Mouse (Mus musculus) erythroblast, embryonic 14.5 days (primary cell): ENCODE results near the gene Cptp. TPM values are rescaled to one million over a fixed set of nuclear protein-coding genes. Genes with fewer than 3 reads are reported as not detected.

Experiments used
- H3K27me3 ChIP-seq: 2 replicates; pipeline ENCODE4 v1.6.1; 2012; ENCODE audit warnings: inconsistent platforms; ENCODE audit not compliant: control insufficient read depth
- H3K36me3 ChIP-seq: 2 replicates; pipeline ENCODE4 v1.6.1; 2012; ENCODE audit warnings: mild to moderate bottlenecking, inconsistent platforms; ENCODE audit not compliant: control insufficient read depth
- H3K4me1 ChIP-seq: 2 replicates; pipeline ENCODE4 v1.6.1; 2012; ENCODE audit warnings: inconsistent platforms; ENCODE audit not compliant: control insufficient read depth
- H3K4me3 ChIP-seq: replicated peaks from 2 replicates; pipeline ENCODE3; 2012; ENCODE audit warnings: moderate library complexity, mild to moderate bottlenecking, inconsistent platforms
- H3K9me3 ChIP-seq: 2 replicates; pipeline ENCODE4 v1.6.1; 2012; ENCODE audit warnings: low read length, inconsistent platforms, mixed read lengths; ENCODE audit not compliant: control insufficient read depth
- GATA1 ChIP-seq: IDR thresholded peaks from 2 replicates; pipeline ENCODE4 v1.6.1; 2012; ENCODE audit warnings: low read length, inconsistent platforms, mixed read lengths
- TAL1 ChIP-seq: IDR thresholded peaks from 3 replicates; pipeline ENCODE4 v1.6.1; 2012; ENCODE audit warnings: low read length, inconsistent platforms, mixed read lengths
- polyA plus RNA-seq: library from polyadenylated mRNA; stranded (reverse); fragments of >175 nt; gene quantifications from 2 replicates; pipeline ENCODE4 v1.2.3, GENCODE M21; 2012

The Cptp gene
- 0.17 and 0.55 TPM in 2 replicates for polyA plus RNA-seq

- Histone ChIP-seq H3K9me3 (no peaks in the 10 kb centered on the region), H3K36me3 (peaks cover 66% of the 10 kb centered on the region), H3K4me3 (peak within 1 kb of the TSS; percentile 87), H3K27me3 (no peaks in the 10 kb centered on the region), H3K4me1 (peaks cover 44% of the 10 kb centered on the region)
- TF ChIP-seq TAL1: no peak
- TF ChIP-seq GATA1: no peak
Measured at GRCm38 (mm10) chr4:155869317-155870033, at the start of gene Cptp, which contains the start of gene Ints11. Gene Cptp (minus strand): TSS chr4:155869440. Gene Ints11 (plus strand): TSS chr4:155869546.

- no peak for TF ChIP-seq GATA1
- no peak for TF ChIP-seq TAL1
- no peaks in the 10 kb centered on the region for H3K9me3 ChIP-seq
- H3K4me1 ChIP-seq: no peaks in the 10 kb centered on the region
- no peaks in the 10 kb centered on the region for H3K27me3 ChIP-seq
- H3K4me3 ChIP-seq: no peak overlapping the region
- peaks cover 36% of the 10 kb centered on the region for H3K36me3 ChIP-seq
Measured at GRCm38 (mm10) chr4:155908751-155909150, 39.5 kb upstream of the Cptp start.

GRCm38 (mm10) chr4:155908281-155908680 lies 39.0 kb upstream of the Cptp start:
- Histone ChIP-seq H3K9me3 (no peaks in the 10 kb centered on the region), H3K4me3 (no peak overlapping the region), H3K27me3 (no peaks in the 10 kb centered on the region), H3K4me1 (no peaks in the 10 kb centered on the region), H3K36me3 (peaks cover 41% of the 10 kb centered on the region)
- TF ChIP-seq GATA1: no peak
- no peak for TF ChIP-seq TAL1

- Histone ChIP-seq H3K9me3 (no peaks in the 10 kb centered on the region), H3K4me1 (no peaks in the 10 kb centered on the region), H3K27me3 (no peaks in the 10 kb centered on the region), H3K36me3 (peaks cover 54% of the 10 kb centered on the region), H3K4me3 (no peak overlapping the region)
- TF ChIP-seq TAL1: no peak
- TF ChIP-seq GATA1: no peak
Measured at GRCm38 (mm10) chr4:155907003-155907402, 37.8 kb upstream of the Cptp start.

DNA sequence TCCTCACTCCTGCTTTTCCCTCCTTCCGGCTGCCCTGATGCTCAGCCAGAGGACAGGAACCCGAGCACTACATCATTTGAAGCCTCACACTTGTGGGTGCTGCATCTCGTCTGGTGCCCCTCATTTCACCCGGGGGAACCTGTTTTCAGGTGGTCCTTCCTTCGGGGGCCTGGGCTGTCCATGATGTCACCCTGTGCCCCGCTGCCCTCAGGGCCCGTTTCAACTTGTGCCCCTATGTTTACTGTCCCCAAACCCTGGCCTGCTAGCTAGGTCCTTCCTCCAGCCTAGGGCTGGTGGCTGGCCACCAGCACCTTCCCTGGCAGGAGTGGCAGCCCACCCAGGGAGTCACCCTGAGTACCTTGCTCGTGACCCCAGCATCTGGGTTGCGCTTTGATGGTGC lies 36.9 kb upstream of the Cptp start:
- H3K4me1 ChIP-seq: no peaks in the 10 kb centered on the region
- H3K27me3 ChIP-seq: no peaks in the 10 kb centered on the region
- H3K4me3 ChIP-seq: no peak overlapping the region
- H3K9me3 ChIP-seq: no peaks in the 10 kb centered on the region
- H3K36me3 ChIP-seq: peaks cover 63% of the 10 kb centered on the region
- no peak for TF ChIP-seq GATA1
- no peak for TF ChIP-seq TAL1

GRCm38 (mm10) chr4:155905634-155906033 lies 36.4 kb upstream of the Cptp start:
- Histone ChIP-seq H3K4me1 (no peaks in the 10 kb centered on the region), H3K9me3 (no peaks in the 10 kb centered on the region), H3K27me3 (no peaks in the 10 kb centered on the region), H3K36me3 (peaks cover 68% of the 10 kb centered on the region), H3K4me3 (no peak overlapping the region)
- TF ChIP-seq GATA1: no peak
- TF ChIP-seq TAL1: no peak

DNA sequence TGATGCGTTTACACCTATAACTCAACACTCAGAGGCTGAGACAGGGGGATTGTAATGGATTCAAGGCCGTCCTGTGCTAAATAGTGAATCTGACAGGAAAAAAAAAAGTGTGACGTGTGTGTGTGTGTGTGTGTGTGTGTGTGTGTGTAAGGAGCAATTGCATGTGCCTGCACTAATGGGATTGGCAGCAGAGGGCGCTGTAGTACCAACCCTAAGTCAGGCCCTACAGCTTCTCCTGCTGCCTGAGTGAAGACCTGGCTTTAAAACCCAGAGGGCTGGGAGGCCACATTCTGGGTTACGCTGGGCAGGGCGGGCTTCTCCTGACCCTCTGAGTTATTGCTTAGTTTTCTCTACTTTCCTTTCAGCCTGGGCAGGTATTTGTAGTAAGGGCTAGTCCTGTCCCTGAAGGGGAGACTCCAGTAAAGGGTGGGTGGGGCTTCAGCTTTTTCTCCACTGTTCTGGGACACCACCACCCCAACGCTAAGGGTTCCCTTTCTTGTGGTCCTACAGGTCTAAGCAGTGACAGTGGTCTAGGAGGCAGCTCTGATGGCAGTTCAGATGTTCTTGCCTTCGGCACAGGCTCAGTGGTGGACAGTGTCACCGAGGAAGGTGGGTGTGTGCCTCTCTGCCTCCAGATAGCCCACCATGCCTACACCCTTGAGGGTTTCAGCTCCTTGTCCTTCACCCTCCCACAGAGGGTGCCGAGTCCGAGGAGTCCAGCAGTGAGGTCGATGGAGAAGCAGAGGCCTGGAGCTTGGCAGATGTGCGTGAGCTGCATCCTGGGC lies 35.3 kb upstream of the Cptp start:
- Histone ChIP-seq H3K27me3 (no peaks in the 10 kb centered on the region), H3K36me3 (peaks cover 79% of the 10 kb centered on the region), H3K4me3 (no peak overlapping the region), H3K9me3 (no peaks in the 10 kb centered on the region), H3K4me1 (no peaks in the 10 kb centered on the region)
- TF ChIP-seq GATA1 (no peak), TAL1 (no peak)

DNA sequence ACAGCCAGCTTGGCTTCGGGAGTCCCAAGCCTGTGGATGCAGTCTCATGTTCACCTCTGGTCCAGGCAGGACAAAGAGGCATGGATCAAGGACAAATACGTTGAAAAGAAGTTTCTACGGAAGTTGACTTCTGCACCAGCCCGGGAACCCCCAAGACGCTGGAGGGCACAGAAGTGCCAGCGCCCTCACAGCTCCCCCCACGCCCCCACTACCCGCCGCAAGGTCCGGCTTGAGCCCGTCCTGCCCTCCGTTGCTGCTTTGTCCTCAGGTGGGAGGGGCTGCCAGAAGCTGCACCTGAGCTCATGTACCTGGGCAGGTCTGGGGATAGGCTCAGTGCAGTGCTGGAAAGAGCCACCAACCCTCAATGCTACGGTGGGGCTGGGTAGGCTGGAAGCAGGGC lies 34.0 kb upstream of the Cptp start:
- Histone ChIP-seq H3K36me3 (peaks cover 91% of the 10 kb centered on the region), H3K27me3 (no peaks in the 10 kb centered on the region), H3K9me3 (no peaks in the 10 kb centered on the region), H3K4me3 (no peak overlapping the region), H3K4me1 (no peaks in the 10 kb centered on the region)
- TF ChIP-seq GATA1: no peak
- TF ChIP-seq TAL1: no peak

- Histone ChIP-seq H3K27me3 (no peaks in the 10 kb centered on the region), H3K9me3 (peaks cover 9% of the 10 kb centered on the region), H3K4me1 (no peaks in the 10 kb centered on the region; the same call in 1 of the 2 replicates), H3K4me3 (no peak overlapping the region), H3K36me3 (peaks cover 96% of the 10 kb centered on the region)
- TF ChIP-seq GATA1 (no peak), TAL1 (no peak)
Measured at GRCm38 (mm10) chr4:155901205-155901604, 32.0 kb upstream of the Cptp start.
